Mouse (Mus musculus) thymus, postnatal 25 days (tissue): ENCODE results near the gene Nrg4.
A peak's percentile ranks its signal among the peaks of the same experiment; 100 is the strongest.
"Not testable (repeated sequence)": the region's sequence is repeated elsewhere in the genome, so short reads cannot be mapped to it uniquely, and the experiment has no call there.

Source experiments
- DNase-seq: peaks from one replicate; pipeline ENCODE4 v3.0.0; 2022

Gene Nrg4

DNA sequence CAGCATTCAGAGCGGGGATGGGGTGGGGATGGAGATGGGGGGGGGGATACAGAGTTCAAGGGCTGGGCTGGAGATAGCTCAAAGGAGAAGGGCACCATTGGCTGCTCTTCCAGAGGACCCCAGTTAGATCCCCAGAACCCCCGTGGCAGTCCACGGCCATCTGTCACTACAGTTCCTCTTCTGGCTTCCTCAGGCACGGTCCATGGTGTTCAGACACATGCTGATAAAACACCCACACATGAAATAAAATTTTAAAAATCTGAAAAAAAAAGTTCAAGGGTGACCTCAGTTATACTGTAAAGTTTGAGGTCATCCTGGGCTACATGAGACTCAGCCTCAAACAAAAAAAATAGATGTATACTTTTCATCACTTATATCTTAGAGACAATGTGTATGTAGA, 78.2 kb downstream of the Nrg4 start:
- DNase-seq: no peak

GRCm38 (mm10) chr9:55246918-55247317, 79.7 kb downstream of the Nrg4 start:
- DNase-seq: no peak

- no peak for DNase-seq
Measured at GRCm38 (mm10) chr9:55246440-55246839, 80.2 kb downstream of the Nrg4 start.

DNA sequence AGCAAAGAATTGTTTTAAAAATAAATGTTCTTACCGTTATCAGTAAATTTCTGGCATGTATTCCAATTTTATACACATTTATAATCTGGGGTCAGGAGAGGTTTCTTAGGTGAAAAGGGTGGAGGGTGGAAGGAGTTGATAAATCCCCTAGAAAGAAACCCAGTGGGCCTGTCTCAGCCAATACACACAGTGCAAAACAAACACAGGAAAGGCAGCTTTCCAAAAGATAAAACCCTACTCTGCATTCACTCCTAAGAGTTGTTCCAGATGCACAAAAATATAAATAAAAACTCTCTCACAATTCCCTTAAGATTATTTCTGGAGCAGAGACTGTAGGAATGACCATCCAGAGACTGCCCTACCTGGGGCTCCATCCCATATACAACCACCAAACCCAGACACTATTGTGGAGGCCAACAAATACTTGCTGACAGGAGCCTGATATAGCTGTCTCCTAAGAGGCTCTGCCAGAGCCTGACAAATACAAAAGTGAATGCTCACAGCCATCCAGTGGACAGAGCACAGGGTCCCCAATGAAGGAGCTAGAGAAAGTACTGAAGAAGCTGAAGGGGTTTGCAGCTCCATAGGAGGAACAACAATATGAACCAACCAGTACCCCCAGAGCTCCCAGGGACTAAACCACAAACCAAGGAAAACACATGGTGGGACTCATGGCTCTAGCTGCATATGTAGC, 81.4 kb downstream of the Nrg4 start:
- not testable (repeated sequence) for DNase-seq

GRCm38 (mm10) chr9:55244079-55244478, 82.6 kb downstream of the Nrg4 start:
- no peak for DNase-seq

- no peak for DNase-seq
Measured at GRCm38 (mm10) chr9:55243280-55243679, 83.4 kb downstream of the Nrg4 start.

GRCm38 (mm10) chr9:55241863-55242685, 84.6 kb downstream of the Nrg4 start:
- DNase-seq: peak; percentile 44

- no peak for DNase-seq
Measured at GRCm38 (mm10) chr9:55240852-55241251, 85.8 kb downstream of the Nrg4 start.

DNA sequence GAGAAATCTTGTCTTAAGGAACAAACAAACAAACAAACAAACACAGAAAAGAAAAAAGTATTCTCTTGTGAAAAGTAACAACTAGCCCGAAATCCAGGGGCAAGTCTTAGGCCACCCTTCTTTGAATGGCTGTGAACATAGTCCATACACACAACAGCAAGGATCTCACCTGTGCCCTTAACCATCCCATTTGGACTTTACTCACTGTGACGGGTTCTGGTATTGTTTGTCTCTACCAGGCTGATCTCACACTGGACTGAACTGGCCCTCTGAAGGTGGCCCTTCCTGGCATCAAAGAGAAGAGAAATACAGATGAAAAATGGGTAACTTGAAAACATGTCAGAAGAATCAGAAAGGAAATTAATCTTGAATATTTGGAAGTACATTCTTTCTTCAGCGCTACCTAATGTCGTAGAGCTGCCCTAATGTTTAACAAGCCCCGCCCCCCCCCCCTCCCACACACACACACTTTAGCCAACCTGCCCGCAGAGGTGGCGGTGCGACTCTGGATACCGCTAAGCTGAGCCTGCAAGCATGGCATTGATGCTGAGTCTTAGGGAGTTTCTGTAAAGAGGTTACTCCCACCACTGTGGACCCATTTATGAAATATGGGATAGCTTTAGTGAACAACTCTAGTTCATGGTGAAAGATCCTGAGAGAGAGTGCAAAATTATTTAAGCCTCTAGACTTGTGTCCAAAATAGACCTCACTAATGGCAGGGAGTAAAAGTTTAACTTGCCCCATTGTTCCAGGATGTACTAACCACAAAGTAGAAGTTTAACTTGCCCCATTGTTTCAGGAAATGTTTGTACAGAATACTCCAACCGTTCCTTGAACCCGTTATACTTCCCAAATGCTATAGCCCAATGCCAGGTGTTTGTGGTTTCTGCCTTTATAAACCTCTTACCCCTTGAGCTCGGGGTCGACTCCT, 90.1 kb downstream of the Nrg4 start:
- no peak for DNase-seq

GRCm38 (mm10) chr9:55233076-55233475, 93.6 kb downstream of the Nrg4 start:
- DNase-seq: not testable (repeated sequence)

DNA sequence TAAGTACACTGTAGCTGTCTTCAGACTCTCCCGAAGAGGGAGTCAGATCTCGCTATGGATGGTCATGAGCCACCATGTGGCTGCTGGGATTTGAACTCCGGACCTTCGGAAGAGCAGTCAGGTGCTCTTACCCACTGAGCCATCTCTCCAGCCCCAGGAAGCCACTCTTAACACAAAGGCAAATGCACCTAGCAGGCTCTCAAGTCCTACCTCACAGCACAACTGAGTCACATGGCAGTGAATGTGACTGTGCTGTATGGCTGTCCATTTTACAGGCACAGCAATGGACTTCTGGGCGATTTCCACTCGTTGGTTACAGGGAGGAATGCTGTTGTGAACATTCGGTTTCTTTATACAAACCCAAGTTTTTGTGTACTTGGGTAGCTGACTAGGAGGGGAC, 94.1 kb downstream of the Nrg4 start:
- no peak for DNase-seq

DNA sequence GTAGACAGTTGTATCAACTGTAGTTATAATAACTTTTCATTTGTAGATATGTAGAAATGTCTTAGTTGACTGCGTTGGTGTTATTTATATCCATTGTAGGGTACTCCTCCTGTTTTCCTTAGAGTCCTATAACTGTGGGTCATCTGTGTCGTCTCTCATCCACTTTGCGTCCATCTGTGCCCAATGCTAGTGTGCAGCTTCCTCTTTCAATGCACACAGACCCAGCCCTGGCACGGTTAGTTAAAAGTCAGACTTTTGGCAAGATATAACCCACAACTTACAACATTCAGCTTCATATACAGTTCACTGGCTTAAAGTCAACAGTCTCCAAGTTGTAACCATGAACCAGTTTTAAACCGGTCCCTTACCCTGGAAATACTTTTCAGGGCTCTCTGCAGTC, 94.5 kb downstream of the Nrg4 start:
- no peak for DNase-seq

DNA sequence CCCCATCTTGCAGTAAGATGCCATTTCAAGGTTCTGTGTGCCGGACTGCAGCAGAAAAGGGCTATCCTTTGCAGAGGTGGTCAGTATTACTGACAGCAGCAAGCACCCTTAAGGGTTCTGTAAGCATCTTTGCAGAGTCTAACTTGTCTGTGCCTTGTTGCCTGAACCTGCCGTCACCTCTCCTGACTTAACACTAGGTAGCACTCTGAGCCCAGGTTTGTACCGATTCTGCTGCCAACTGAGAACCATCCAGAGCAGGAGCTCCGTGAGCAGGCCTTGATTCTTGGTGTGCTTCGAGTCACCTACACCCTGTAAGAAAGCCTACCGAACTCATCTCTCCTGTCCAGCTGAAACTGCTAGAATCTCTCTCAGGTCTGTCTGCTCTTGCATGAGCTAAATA, 95.1 kb downstream of the Nrg4 start:
- no peak for DNase-seq

- no peak for DNase-seq
Measured at GRCm38 (mm10) chr9:55229010-55229409, 97.6 kb downstream of the Nrg4 start.

DNA sequence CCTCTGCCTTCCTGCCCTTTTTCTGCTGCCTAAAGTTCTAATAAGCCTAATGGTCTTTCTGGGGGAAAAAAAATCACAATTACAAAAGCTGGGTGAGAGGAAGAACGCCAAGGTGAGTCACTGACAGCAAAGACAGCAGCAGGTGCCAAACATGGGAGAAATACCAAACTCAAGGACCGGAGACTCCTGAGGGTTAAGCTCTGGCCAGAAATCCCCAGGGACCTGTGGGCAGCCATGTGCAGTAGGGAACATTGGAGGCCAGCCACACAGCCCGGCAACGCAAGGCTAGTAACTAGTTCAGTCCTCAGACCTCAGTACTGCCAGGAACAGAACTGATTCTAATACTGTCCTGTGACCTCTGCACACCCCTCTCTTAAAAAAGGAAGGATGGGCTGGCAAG, 98.5 kb downstream of the Nrg4 start:
- no peak for DNase-seq

- no peak for DNase-seq
Measured at GRCm38 (mm10) chr9:55226251-55226650, 100.4 kb downstream of the Nrg4 start.

DNA sequence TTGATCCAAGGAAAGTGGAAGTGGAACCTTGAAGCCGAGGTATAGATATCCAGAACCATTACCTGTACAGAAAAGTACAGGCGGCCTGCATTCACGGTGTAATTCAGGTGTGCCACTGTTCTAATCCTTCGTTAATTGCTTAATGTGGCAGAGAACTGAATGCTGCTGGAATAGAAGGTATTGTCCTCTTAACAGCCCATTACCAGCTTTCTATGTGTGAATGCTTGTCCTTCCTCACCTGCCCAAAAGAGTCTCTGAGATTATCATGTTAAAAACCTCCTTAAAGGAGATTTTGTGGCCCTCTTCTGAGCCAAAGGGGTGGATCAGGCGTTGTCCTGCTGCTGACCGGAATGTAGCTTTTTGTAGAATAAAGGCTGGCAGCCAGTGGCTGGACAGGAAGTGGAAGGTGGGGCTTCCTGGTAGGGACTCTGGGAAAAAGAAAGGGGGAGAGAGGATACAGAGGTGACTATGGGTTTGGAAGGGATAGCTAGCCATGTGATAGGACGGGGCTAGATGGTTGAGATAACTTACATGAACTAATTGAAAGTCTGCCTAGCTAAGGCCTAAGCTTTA, 101.4 kb downstream of the Nrg4 start:
- DNase-seq: no peak

DNA sequence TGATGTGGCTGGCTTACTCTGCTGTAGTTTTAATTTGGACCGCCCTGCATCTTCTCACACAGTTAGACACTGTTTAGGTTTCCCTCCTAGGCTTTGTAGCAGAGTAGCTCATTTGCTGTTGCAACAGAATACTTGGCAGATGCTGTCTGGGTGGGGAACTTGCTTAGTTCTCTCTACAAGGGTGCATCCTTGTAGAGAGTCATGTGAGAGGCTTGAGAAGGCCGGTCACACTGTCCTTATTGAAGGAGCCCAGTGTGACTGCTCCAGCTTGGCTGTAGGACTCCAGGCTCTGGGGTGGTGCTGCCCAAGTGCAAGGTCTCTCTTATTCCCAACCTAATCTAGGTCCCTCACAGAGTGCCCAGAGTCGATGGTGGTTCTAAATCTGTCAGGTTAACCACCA, 109.3 kb downstream of the Nrg4 start:
- no peak for DNase-seq

DNA sequence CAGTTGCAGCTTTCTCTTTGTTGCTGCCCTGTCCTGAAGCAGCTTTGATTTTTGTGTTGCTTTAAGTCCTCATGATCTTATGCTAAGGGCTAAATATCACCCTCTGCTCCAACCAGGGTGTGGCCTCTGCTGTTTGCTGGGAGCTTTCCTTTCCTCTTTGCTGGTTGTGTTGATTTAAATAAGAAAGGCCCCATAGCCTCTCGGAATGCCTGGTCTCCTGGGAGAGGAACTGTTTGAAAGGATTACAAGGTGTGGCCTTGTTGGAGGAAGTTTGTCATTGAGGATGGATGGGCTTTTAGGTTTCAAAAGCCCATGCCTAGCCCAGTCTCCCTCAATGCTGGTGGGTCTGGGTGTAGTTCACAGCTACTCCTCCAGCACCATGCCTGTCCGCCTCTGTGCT, 110.6 kb downstream of the Nrg4 start:
- DNase-seq: no peak

DNA sequence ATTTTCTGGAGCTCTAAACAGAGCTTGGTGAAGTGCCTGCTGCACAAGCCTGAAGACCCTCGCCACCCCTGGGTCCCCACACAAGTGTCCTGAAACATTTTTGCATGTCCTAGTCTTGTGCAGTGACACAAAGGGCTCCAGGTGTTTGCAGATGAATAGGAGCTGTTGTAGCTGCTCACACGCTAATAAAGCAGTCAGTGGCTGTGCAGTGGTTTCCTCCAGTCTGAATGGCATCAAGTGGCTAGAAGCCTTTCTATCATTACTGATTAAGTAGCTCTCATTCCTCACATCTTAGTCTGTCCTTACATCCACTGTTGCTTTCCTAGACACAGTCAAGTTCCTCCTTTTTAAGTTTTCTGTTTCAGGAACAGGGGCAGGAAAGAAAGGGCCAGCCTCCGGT, 111.0 kb downstream of the Nrg4 start:
- DNase-seq: no peak

DNA sequence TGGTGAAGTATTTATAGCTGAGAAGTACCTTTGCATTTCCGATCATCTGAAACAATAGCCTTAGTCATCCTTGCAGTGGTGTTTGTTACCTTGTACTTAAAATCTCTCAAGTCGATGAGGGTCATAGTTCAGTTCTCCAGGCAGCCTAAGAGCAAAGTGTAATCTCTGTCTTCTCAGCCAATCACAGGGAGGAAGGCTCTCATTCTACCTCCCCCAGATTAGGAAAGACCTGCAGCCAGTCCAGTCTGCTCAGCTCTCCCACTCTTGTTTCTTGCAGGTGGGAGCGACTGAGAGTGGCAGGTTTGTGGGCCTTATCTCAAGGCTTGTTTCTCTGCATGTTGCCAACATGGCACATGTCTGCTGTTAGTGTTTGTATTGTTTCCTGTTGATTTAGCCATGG, 111.6 kb downstream of the Nrg4 start:
- no peak for DNase-seq

DNA sequence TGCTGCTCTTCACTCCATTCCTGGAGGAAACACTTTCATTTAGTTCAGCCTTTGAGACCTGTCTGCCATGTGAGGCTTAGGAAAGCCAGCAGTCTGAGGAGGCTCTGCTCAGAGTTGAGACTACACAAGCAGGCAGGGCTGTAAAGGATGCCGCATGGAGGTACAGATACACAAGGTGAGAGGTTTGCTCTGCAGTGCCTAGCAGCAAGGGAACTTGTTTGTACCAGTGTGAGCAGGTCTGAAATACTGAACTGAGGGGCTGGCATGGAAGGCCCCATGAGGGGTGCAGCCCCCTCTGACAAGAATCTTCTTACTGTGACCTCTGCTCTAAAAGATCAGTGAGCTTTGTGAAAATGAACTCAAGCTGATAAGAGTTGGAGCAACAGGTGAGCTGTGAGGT, 113.2 kb downstream of the Nrg4 start:
- no peak for DNase-seq

- DNase-seq: no peak
Measured at GRCm38 (mm10) chr9:55211611-55212010, 115.0 kb downstream of the Nrg4 start.
